Mouse (Mus musculus) liver, embryonic 12.5 days (tissue): ENCODE measurements around the gene Pbxip1. TPM values are rescaled to one million over a fixed set of nuclear protein-coding genes. Genes with fewer than 3 reads are reported as not detected.

Source experiments
- ATAC-seq: fragments of 200-750 bp; cut with Nextera tagmentation; 2 replicates; pipeline ENCODE4 v1.8.0; 2017; ENCODE audit warnings: moderate number of reproducible peaks, mild to moderate bottlenecking, moderate library complexity
- H3K27ac ChIP-seq: fragments of 300-500 bp; sonication (generic); 2 replicates; pipeline ENCODE4 v1.5.1; 2016; ENCODE audit warnings: mild to moderate bottlenecking
- H3K27me3 ChIP-seq: fragments of 300-500 bp; sonication (generic); replicated peaks from 2 replicates; pipeline ENCODE4 v1.6.1; 2016; ENCODE audit warnings: mild to moderate bottlenecking, moderate library complexity
- H3K36me3 ChIP-seq: fragments of 300-500 bp; sonication (generic); 2 replicates; pipeline ENCODE4 v1.6.1; 2016; ENCODE audit warnings: mild to moderate bottlenecking, moderate library complexity
- H3K4me1 ChIP-seq: fragments of 300-500 bp; sonication (generic); 2 replicates; pipeline ENCODE4 v1.6.1; 2016
- H3K4me2 ChIP-seq: fragments of 300-500 bp; sonication (generic); 2 replicates; pipeline ENCODE4 v1.6.1; 2016; ENCODE audit warnings: mild to moderate bottlenecking, moderate library complexity
- H3K4me3 ChIP-seq: fragments of 300-500 bp; sonication (generic); 2 replicates; pipeline ENCODE4 v1.5.1; 2016; ENCODE audit warnings: mild to moderate bottlenecking, moderate library complexity
- H3K9ac ChIP-seq: fragments of 300-500 bp; sonication (generic); 2 replicates; pipeline ENCODE4 v1.6.1; 2016; ENCODE audit warnings: mild to moderate bottlenecking, moderate library complexity
- H3K9me3 ChIP-seq: fragments of 300-500 bp; sonication (generic); replicated peaks from 2 replicates; pipeline ENCODE4 v1.6.1; 2016; ENCODE audit warnings: mild to moderate bottlenecking, moderate library complexity
- WGBS: fragments of 180-500 bp; shearing (Covaris S2); methylation state at CpG from one replicate; pipeline ENCODE4 v1.1.7; 2016; ENCODE audit not compliant: insufficient replicate concordance; 5-methylcytosine and 5-hydroxymethylcytosine counted together
- polyA plus RNA-seq: library from polyadenylated mRNA; unstranded; fragments of >200 nt; fragmentation: Nextera tagmentation; extraction: Ambion mirVana; gene quantifications from 2 replicates; pipeline ENCODE4 v1.2.1, GENCODE M21; 2016

The Pbxip1 gene
- polyA plus RNA-seq, 1 experiment from 2014 or later: 9.2 TPM

GRCm38 (mm10) chr3:89394006-89394893, 42.3 kb upstream of the Pbxip1 start, which contains the start of gene Zbtb7b:
Zbtb7b (minus strand) TSS chr3:89394776.
- no peaks in the 10 kb centered on the region for H3K9me3 ChIP-seq
- H3K27ac ChIP-seq: peak within 1 kb of the TSS; percentile 85
- peaks cover 79% of the 10 kb centered on the region for H3K4me1 ChIP-seq
- ATAC-seq: peak; percentile 50
- H3K9ac ChIP-seq: peak within 1 kb of the TSS; percentile 81
- H3K36me3 ChIP-seq: 0 out of 2 replicates have a peak, but pooled peaks cover 2% of the 10 kb centered on the region
- peak within 1 kb of the TSS; percentile 98 for H3K4me2 ChIP-seq
- H3K27me3 ChIP-seq: peaks cover 31% of the 10 kb centered on the region
- peak within 1 kb of the TSS; percentile 63 for H3K4me3 ChIP-seq
- under 1% methylated on average over 40 of the region's 42 CpGs for WGBS

- peak overlapping the region; percentile 81 for H3K9ac ChIP-seq
- peaks cover 9% of the 10 kb centered on the region; the same call in 1 of the 2 replicates for H3K36me3 ChIP-seq
- H3K27me3 ChIP-seq: peaks cover 31% of the 10 kb centered on the region
- peaks cover 72% of the 10 kb centered on the region for H3K4me1 ChIP-seq
- peak overlapping the region; percentile 85 for H3K27ac ChIP-seq
- H3K9me3 ChIP-seq: no peaks in the 10 kb centered on the region
- H3K4me3 ChIP-seq: peak overlapping the region; percentile 63
- under 1% methylated on average over 11 of the region's 12 CpGs for WGBS
- ATAC-seq: peak; percentile 19
- peak overlapping the region; percentile 98 for H3K4me2 ChIP-seq
Observed at GRCm38 (mm10) chr3:89394894-89395256, 41.6 kb upstream of the Pbxip1 start.

- peak overlapping the region; percentile 98 for H3K4me2 ChIP-seq
- H3K4me1 ChIP-seq: peaks cover 67% of the 10 kb centered on the region
- peak overlapping the region; percentile 85; the same call in 1 of the 2 replicates for H3K27ac ChIP-seq
- H3K9ac ChIP-seq: peak overlapping the region; percentile 81
- no peaks in the 10 kb centered on the region for H3K9me3 ChIP-seq
- ATAC-seq: no peak
- WGBS: 3% methylated on average over 10 of the region's 10 CpGs
- H3K4me3 ChIP-seq: peak overlapping the region; percentile 63
- H3K27me3 ChIP-seq: peaks cover 27% of the 10 kb centered on the region
- peaks cover 14% of the 10 kb centered on the region; the same call in 1 of the 2 replicates for H3K36me3 ChIP-seq
Observed at GRCm38 (mm10) chr3:89395419-89395805, 41.1 kb upstream of the Pbxip1 start.

GRCm38 (mm10) chr3:89395806-89396653, 40.5 kb upstream of the Pbxip1 start:
- no peak for ATAC-seq
- H3K27ac ChIP-seq: peak overlapping the region; percentile 36; the same call in 1 of the 2 replicates
- WGBS: under 1% methylated on average over 44 of the region's 44 CpGs

GRCm38 (mm10) chr3:89396654-89397005, 39.9 kb upstream of the Pbxip1 start:
- Histone ChIP-seq H3K9me3 (no peaks in the 10 kb centered on the region), H3K36me3 (peaks cover 19% of the 10 kb centered on the region), H3K9ac (peak overlapping the region; percentile 81), H3K27ac (no peak overlapping the region), H3K4me1 (peaks cover 55% of the 10 kb centered on the region), H3K27me3 (peaks cover 15% of the 10 kb centered on the region), H3K4me3 (peak overlapping the region; percentile 63), H3K4me2 (peak overlapping the region; percentile 98)
- ATAC-seq: no peak
- 3% methylated on average over 4 of the region's 4 CpGs for WGBS

More at GRCm38 (mm10) chr3:89395806-89396653, 40.5 kb upstream of the Pbxip1 start:
- peak overlapping the region; percentile 98 for H3K4me2 ChIP-seq
- H3K27me3 ChIP-seq: peaks cover 21% of the 10 kb centered on the region
- H3K4me1 ChIP-seq: peaks cover 61% of the 10 kb centered on the region
- peak overlapping the region; percentile 81 for H3K9ac ChIP-seq
- H3K4me3 ChIP-seq: peak overlapping the region; percentile 63
- no peaks in the 10 kb centered on the region for H3K9me3 ChIP-seq
- H3K36me3 ChIP-seq: peaks cover 14% of the 10 kb centered on the region; the same call in 1 of the 2 replicates

GRCm38 (mm10) chr3:89401329-89401728, 35.2 kb upstream of the Pbxip1 start:
- Histone ChIP-seq H3K4me1 (peaks cover 10% of the 10 kb centered on the region), H3K27ac (no peak overlapping the region), H3K4me2 (no peak overlapping the region), H3K27me3 (no peaks in the 10 kb centered on the region), H3K4me3 (no peak overlapping the region), H3K9me3 (no peaks in the 10 kb centered on the region), H3K9ac (no peak overlapping the region), H3K36me3 (peaks cover 62% of the 10 kb centered on the region)
- ATAC-seq: no peak
- WGBS: 76% methylated on average over 7 of the region's 7 CpGs

- Histone ChIP-seq H3K4me2 (no peak within 1 kb of the TSS), H3K27ac (no peak within 1 kb of the TSS), H3K27me3 (no peaks in the 10 kb centered on the region), H3K4me1 (0 out of 2 replicates have a peak, but pooled peaks cover 3% of the 10 kb centered on the region), H3K4me3 (no peak within 1 kb of the TSS), H3K9me3 (no peaks in the 10 kb centered on the region), H3K36me3 (peaks cover 73% of the 10 kb centered on the region), H3K9ac (no peak within 1 kb of the TSS)
- ATAC-seq: no peak
- 76% methylated on average over 5 of the region's 5 CpGs for WGBS
Observed at GRCm38 (mm10) chr3:89402693-89403092, 33.8 kb upstream of the Pbxip1 start, which contains the start of gene Lenep. Lenep (minus strand) TSS chr3:89402793.

- ATAC-seq: no peak
- H3K36me3 ChIP-seq: peaks cover 67% of the 10 kb centered on the region
- WGBS: 87% methylated on average over 6 of the region's 6 CpGs
Observed at GRCm38 (mm10) chr3:89406887-89407286, 29.6 kb upstream of the Pbxip1 start.

GRCm38 (mm10) chr3:89408448-89408847, 28.1 kb upstream of the Pbxip1 start:
- WGBS: 73% methylated on average over 16 of the region's 16 CpGs
- H3K4me2 ChIP-seq: no peak overlapping the region
- H3K36me3 ChIP-seq: peaks cover 58% of the 10 kb centered on the region
- no peak overlapping the region for H3K9ac ChIP-seq
- H3K27ac ChIP-seq: no peak overlapping the region
- no peak for ATAC-seq
- H3K9me3 ChIP-seq: no peaks in the 10 kb centered on the region
- no peaks in the 10 kb centered on the region for H3K27me3 ChIP-seq
- H3K4me1 ChIP-seq: peaks cover 31% of the 10 kb centered on the region
- H3K4me3 ChIP-seq: no peak overlapping the region

More at GRCm38 (mm10) chr3:89406887-89407286, 29.6 kb upstream of the Pbxip1 start:
- Histone ChIP-seq H3K27me3 (no peaks in the 10 kb centered on the region), H3K4me2 (no peak overlapping the region), H3K4me3 (no peak overlapping the region), H3K4me1 (peaks cover 28% of the 10 kb centered on the region), H3K9me3 (no peaks in the 10 kb centered on the region), H3K9ac (no peak overlapping the region), H3K27ac (no peak overlapping the region; the same call in 1 of the 2 replicates)

- Histone ChIP-seq H3K9me3 (0 out of 2 replicates have a peak, but pooled peaks cover under 1% of the 10 kb centered on the region), H3K4me3 (no peak overlapping the region), H3K4me2 (no peak overlapping the region), H3K4me1 (peaks cover 31% of the 10 kb centered on the region), H3K27me3 (no peaks in the 10 kb centered on the region), H3K9ac (no peak overlapping the region), H3K36me3 (peaks cover 57% of the 10 kb centered on the region), H3K27ac (no peak overlapping the region)
- 84% methylated on average over 3 of the region's 3 CpGs for WGBS
- no peak for ATAC-seq
Observed at GRCm38 (mm10) chr3:89409701-89410100, 26.8 kb upstream of the Pbxip1 start.

- H3K36me3 ChIP-seq: peaks cover 57% of the 10 kb centered on the region
Observed at GRCm38 (mm10) chr3:89410864-89411263, 25.6 kb upstream of the Pbxip1 start.

More at GRCm38 (mm10) chr3:89410864-89411263, 25.6 kb upstream of the Pbxip1 start:
- 0 out of 2 replicates have a peak, but pooled peaks cover 4% of the 10 kb centered on the region for H3K9me3 ChIP-seq
- peaks cover 33% of the 10 kb centered on the region for H3K4me1 ChIP-seq
- peak overlapping the region; percentile 71 for H3K4me3 ChIP-seq
- H3K27me3 ChIP-seq: no peaks in the 10 kb centered on the region
- H3K4me2 ChIP-seq: peak overlapping the region; percentile 80
- peak overlapping the region; percentile 78 for H3K9ac ChIP-seq
- WGBS: 67% methylated on average over 10 of the region's 10 CpGs
- ATAC-seq: no peak
- peak overlapping the region; percentile 59 for H3K27ac ChIP-seq
